Mouse (Mus musculus) bone marrow macrophage, adult 2 months (primary cell): ENCODE data around the gene Aldh1a2.

Source experiments
- CTCF ChIP-seq: IDR thresholded peaks from 2 replicates; pipeline ENCODE4 v1.5.1; 2012; ENCODE audit warnings: low read depth, mild to moderate bottlenecking, low read length, moderate library complexity
- POLR2A ChIP-seq: IDR thresholded peaks from 2 replicates; pipeline ENCODE4 v1.6.1; 2012; ENCODE audit warnings: mild to moderate bottlenecking, low read depth, low read length, borderline replicate concordance

- no peak for TF ChIP-seq CTCF
- no peak for TF ChIP-seq POLR2A
Measured at GRCm38 (mm10) chr9:71295501-71295900, 79.9 kb downstream of the Aldh1a2 start.
